ENCODE assay signal across 8 mouse cellular contexts in the genomic region with DNA sequence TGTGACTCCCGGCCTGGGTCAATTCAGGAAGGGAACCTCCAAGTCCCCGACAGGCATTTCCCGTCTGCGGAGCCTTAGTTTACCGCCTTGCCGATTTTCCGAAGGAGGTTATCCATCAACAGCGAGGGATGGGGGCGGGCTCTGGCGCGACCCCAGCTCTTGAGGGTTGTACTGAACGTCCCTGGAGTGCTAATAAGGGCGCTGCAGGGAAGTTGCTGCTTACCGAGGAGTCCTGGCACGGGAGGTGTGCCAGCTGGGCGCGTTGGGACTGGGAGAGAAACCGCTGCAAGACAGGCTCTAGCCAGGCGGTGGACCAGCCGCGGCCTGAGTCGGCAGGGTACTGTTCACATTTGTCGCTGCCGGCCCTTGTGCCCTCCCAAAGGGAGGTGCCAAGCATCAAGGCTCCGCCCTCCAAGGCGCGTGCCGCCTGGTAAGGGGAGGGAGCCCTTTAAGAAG. TPM values are rescaled to one million over a fixed set of nuclear protein-coding genes. Genes with fewer than 3 reads are reported as not detected.
DNase-seq lines count a peak whose midpoint lies in the region; ATAC-seq and TF ChIP-seq lines count a peak whose summit lies in the region.

No protein-coding gene starts in this region.

- peak; percentile 61 for ATAC-seq in activated CD4-positive, CD25-positive, alpha-beta regulatory T cell, adult 4 months
- ATAC-seq in hindbrain, postnatal 0 days: peak; percentile 85

- H3K27me3 ChIP-seq in hindbrain, postnatal 0 days (ENCODE audit: insufficient read depth, low read length): no peaks in the 10 kb centered on the region
- peaks cover 15% of the 10 kb centered on the region for H3K27me3 ChIP-seq in megakaryocyte, embryonic 14.5 days (replicated peaks)

- peak overlapping the region; percentile 69 for H3K4me2 ChIP-seq in hindbrain, postnatal 0 days (ENCODE audit: low read depth, low read length)

- 0 out of 2 replicates have a peak, but pooled peaks cover 8% of the 10 kb centered on the region for H3K4me1 ChIP-seq in hindbrain, postnatal 0 days (ENCODE audit: insufficient read depth, low read length)
- H3K4me1 ChIP-seq in megakaryocyte, embryonic 14.5 days: peaks cover 24% of the 10 kb centered on the region

- H3K27ac ChIP-seq in gastrocnemius, adult 2 months: peak overlapping the region; percentile 97
- H3K27ac ChIP-seq in hindbrain, postnatal 0 days: peak overlapping the region; percentile 84

- peak overlapping the region; percentile 62 for H3K9ac ChIP-seq in hindbrain, postnatal 0 days (replicated peaks; ENCODE audit: low read length)

- intact Hi-C loops in gastrocnemius, adult 2 months (cut with DNase I): no loop called here

- no peak for TF ChIP-seq CTCF in gastrocnemius, adult 2 months (IDR thresholded peaks at IDR 0.05)
- TF ChIP-seq CTCF in hindbrain, postnatal 0 days (IDR thresholded peaks at IDR 0.05; ENCODE audit: low read depth): no peak

- H3K36me3 ChIP-seq in hindbrain, postnatal 0 days (ENCODE audit: insufficient read depth, low read length): peaks cover 31% of the 10 kb centered on the region
- H3K36me3 ChIP-seq in megakaryocyte, embryonic 14.5 days (replicated peaks; ENCODE audit: low read length): peaks cover 30% of the 10 kb centered on the region

- WGBS in hindbrain, postnatal 0 days: under 1% methylated on average over 28 of the region's 28 CpGs

- peak overlapping the region; percentile 89 for H3K4me3 ChIP-seq in gastrocnemius, adult 2 months
- H3K4me3 ChIP-seq in hindbrain, postnatal 0 days (ENCODE audit: low read length): peak overlapping the region; percentile 66
- peak overlapping the region; percentile 95 for H3K4me3 ChIP-seq in megakaryocyte, embryonic 14.5 days (replicated peaks)

- H3K9me3 ChIP-seq in hindbrain, postnatal 0 days (ENCODE audit: low read length): no peaks in the 10 kb centered on the region
- no peaks in the 10 kb centered on the region for H3K9me3 ChIP-seq in megakaryocyte, embryonic 14.5 days

- peak; percentile 52 to 80 for DNase-seq in cerebellum, postnatal 4 days (ENCODE audit: low spot score in 2 of 2)
- DNase-seq in gastrocnemius, adult 2 months: peak; percentile 94
- peak; percentile 93 for DNase-seq in hindbrain, postnatal 0 days (ENCODE audit: low spot score)
- DNase-seq in left cerebral cortex, adult 9 months (ENCODE audit: low spot score in 2 of 2): peak; percentile 69 to 85
- DNase-seq in right cerebral cortex, adult 2 months (ENCODE audit: low spot score in 2 of 2): peak; percentile 80 to 85
- peak; percentile 46 for DNase-seq in urinary bladder, postnatal 10 days (ENCODE audit: low spot score)

RNA-seq across cellular contexts. Expression of a gene that starts 1.2 kb away (rescaled TPM):
- 1 to 10 TPM; 6.0 to 9.3 TPM for polyA plus RNA-seq in activated CD4-positive, CD25-positive, alpha-beta regulatory T cell, adult 4 months (2017; shearing (Covaris generic))
- total RNA-seq in gastrocnemius, adult 2 months (2021): 10 to 100 TPM; 15.7 to 21.2 TPM
- total RNA-seq in hindbrain, postnatal 0 days (2014; rRNA removed): 30.3 and 31.8 TPM in 2 replicates
- polyA plus RNA-seq in hindbrain, postnatal 0 days (2015; fragmentation: Nextera tagmentation; extraction: Ambion mirVana): 20.0 and 21.3 TPM in 2 replicates
- polyA plus RNA-seq in megakaryocyte, embryonic 14.5 days (2012; ENCODE audit: insufficient read depth, low replicate concordance): 8.6 and 23.5 TPM in 2 replicates

RNA-seq across cellular contexts. Expression of a gene that starts 28.1 kb away (rescaled TPM):
- not detected for polyA plus RNA-seq in activated CD4-positive, CD25-positive, alpha-beta regulatory T cell, adult 4 months (2017; shearing (Covaris generic))
- total RNA-seq in gastrocnemius, adult 2 months (2021): under 1 TPM in 1 of 2 experiments, not detected in 1; 0.05 TPM
- 49.2 and 86.4 TPM in 2 replicates for total RNA-seq in hindbrain, postnatal 0 days (2014; rRNA removed)
- polyA plus RNA-seq in hindbrain, postnatal 0 days (2015; fragmentation: Nextera tagmentation; extraction: Ambion mirVana): 5.8 and 7.8 TPM in 2 replicates
- 1.5 TPM in 1 of 2 replicates, not detected in the other for polyA plus RNA-seq in megakaryocyte, embryonic 14.5 days (2012; ENCODE audit: insufficient read depth, low replicate concordance)

RNA-seq across cellular contexts. Expression of a gene that starts 46.1 kb away (rescaled TPM):
- polyA plus RNA-seq in activated CD4-positive, CD25-positive, alpha-beta regulatory T cell, adult 4 months (2017; shearing (Covaris generic)): 1 to 10 TPM; 3.9 to 7.3 TPM
- 1 to 10 TPM; 3.6 to 5.3 TPM for total RNA-seq in gastrocnemius, adult 2 months (2021)
- 33.6 and 72.6 TPM in 2 replicates for total RNA-seq in hindbrain, postnatal 0 days (2014; rRNA removed)
- polyA plus RNA-seq in hindbrain, postnatal 0 days (2015; fragmentation: Nextera tagmentation; extraction: Ambion mirVana): 22.8 and 23.5 TPM in 2 replicates
- 1.4 TPM in 1 of 2 replicates, not detected in the other for polyA plus RNA-seq in megakaryocyte, embryonic 14.5 days (2012; ENCODE audit: insufficient read depth, low replicate concordance)

Comparison
In these comparisons a context has a peak if more than half of its experiments do, and no peak if none do; other contexts are left out.
1. Peak in every context shown above with its lines: DNase-seq, ATAC-seq, H3K4me3 ChIP-seq and H3K27ac ChIP-seq.